Mouse (Mus musculus) A20 (cell line): Measurements from ENCODE around the gene Kat8.

Experiments
- DNase-seq: peaks from one replicate; pipeline ENCODE4 v3.0.0-alpha.2; 2011; ENCODE audit warnings: low read depth, low spot score

Gene Kat8

DNA sequence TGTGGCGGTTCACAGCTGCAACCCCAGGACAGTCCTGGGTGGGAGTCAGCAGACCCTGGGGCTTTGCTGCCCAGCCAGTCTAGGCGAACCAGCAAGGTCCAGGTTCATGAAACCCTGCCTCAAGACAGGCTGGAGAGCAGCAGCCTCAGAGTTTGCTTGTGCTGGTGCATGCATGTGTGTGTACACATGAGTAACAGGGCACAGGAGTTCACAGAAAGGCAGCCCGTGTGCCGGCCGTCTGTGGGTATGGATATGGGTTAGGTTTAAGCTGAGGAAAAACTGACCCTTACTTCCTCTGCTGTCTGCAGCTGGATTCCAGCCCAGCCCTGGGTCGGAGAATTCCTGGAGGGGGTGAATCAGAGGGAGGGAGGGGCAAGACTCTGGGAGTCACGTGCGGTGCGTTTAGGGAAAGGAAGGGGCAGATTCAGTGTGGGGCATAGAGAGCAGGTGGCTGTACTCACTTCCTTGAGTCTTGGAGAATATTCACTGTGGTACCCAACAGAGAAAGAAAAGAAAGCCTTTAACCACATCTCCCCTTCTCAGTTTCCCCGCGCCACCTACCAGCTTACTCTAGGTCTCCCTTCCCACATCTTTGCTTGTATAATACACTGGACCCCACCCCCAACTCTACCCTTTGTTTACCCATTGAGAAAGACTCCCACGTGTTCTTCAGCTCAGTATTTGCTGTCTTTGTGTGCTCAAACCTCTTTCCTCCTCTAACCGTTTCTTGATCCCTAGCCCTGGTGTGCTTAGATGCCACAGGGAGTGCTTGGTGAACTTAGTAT, 19.2 kb downstream of the Kat8 start:
- DNase-seq, result no peak

DNA sequence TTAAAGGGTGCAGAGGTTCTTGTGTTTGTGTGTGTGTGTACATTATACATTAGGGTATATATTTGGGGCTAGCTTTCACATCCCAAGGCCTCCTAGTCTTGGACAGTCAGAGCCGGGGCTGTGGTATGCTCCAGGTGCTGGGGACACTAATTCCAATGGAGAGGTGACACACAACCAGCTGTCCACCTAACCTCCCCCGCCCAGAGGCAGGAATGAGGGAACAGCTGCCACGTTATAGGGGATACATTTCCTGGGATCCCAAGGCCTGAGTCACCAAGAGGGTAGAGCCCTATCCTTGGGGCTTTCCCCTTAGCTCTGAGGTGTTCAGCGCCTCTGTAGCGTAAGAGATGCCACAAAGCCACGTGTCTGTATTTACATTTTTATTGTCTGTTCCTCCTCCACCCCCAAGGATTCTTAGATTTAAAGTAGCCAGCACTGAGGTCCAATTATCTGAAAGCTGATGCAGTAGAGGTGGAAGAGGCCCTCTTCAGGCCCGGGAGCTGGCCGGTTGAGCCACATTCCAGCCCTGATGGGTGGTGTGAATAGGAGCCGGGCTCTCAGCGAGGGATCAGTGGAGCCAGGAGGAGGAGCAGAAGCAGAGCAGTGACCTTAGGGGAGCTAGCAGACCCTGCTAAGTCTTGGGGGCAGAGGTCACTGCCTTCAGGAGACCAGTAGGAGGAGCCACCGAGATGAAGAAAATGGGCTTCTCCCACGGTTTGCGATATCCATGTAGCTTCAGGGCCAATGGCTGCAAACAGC, 20.1 kb downstream of the Kat8 start:
- DNase-seq, result no peak

DNA sequence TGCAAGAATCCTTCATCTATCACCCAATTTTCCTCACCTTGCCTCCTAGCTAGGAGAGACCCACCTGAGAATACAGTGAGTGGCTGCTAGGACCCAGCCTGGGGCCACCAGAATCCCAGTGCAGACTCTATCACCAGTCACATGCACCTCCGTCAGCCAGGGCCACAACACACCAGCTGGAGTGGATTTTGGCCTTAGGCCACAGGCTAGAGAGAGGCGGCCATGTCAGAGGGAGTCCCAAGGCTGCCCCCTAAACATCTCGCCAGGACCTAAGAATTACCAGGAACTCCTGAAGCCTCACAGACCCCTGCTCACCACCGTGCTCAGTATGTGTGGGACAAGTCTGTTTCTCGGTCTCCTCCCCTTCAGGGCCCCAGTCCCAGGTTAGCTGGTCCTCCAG, 21.8 kb downstream of the Kat8 start:
- DNase-seq, result no peak

DNA sequence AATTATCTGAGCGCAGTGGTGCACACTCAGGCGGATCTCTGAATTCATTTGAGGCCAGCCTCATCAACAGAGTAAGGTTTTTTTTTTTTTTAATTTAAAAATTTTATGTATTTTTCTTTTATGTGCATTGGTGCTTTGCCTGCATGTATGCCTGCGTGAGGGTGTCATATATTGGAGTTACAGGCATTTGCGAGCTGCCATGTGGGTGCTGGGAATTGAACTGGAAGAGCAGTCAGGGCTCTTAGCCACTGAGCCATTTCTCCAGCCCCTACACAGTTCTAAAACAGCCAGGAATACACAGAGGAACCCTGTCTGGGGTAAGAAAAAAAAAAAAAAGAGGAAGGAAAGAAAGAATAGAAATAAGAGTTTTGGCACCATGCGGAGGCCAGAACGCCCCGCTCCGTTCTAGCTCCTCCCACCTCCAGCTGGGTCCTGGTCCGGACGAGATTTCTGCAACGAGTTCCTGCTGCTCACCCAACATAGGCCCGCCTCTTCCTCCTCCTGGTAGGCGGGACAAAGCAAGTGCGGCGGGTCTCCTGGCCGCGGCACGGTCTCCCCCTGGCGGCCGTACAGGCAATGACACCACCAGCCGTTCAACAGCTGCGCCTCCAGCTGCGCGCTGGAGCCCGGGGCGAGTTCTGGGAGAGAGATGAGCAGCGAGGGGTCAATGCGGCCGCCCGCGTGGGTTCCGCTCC, 22.9 kb downstream of the Kat8 start:
- peak; percentile 97 for DNase-seq

DNA sequence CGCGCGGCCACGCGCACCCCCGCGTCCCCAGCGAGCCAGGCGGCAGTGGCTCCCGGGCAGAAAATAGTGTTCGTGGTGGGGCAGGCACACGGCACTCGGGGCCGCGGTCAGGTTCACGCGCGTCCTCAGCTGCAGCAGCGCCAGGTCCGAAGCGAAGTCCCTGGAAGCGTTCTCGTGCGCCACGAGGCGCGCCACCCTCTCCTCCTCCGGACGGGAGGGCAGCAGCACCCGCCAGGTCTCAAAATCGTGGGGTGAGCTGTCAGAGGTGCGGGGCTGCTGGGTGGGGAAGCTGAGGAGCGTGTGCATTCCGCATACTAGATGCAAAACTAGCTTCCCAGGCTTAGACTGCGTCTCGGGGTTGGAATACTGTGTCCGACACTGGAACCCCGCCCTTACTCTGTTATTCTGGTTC, 23.4 kb downstream of the Kat8 start:
- no peak for DNase-seq

DNA sequence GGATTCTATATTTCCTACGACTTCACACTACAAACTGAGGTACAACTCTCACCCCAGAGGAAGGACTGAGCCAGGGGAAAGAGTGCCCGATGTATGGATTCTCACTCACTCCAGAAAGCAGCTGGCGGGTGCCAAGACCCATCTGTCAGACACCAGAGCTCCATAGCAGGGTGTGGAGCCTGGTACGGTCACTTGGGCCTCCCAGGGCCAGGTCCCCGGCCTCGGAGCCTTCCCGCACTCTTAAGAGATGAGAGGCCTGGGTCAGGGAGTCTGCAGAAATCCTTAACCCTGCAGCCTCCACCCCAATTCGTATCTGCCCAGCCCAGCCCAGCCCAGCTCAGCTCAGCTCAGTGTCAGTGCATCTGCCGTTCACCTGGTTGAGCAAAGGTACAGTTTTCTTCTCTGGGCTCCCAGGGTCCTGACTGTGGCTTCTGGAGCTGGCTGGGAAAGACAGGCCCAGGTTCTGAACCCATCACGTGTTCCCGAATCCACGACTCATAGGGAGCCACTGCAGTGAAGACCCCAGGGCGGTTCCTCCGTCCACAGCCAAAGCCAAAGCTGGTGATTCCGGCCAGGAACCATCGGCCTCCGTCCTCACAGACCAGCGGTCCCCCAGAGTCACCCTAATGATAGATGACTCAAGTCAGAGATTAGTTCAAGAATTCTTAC, 24.0 kb downstream of the Kat8 start:
- no peak for DNase-seq

DNA sequence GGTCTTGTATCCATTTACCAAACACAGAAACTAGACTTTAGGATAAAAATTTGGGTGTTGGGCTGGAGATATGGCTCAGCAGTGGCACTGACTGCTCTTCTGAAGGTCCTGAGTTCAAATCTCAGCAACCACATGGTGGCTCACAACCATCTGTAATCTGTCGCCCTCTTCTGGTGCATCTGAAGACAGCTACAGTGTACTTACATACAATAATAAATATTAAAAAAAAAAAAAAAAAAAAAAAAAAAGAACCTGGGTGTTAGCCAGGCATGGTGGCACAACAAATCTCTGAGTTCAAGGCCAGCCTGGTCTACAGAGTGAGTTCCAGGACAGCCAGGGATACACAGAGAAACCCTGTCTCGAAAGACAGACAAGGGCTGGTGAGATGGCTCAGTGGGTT, 29.8 kb downstream of the Kat8 start:
- peak; percentile 49 for DNase-seq

DNA sequence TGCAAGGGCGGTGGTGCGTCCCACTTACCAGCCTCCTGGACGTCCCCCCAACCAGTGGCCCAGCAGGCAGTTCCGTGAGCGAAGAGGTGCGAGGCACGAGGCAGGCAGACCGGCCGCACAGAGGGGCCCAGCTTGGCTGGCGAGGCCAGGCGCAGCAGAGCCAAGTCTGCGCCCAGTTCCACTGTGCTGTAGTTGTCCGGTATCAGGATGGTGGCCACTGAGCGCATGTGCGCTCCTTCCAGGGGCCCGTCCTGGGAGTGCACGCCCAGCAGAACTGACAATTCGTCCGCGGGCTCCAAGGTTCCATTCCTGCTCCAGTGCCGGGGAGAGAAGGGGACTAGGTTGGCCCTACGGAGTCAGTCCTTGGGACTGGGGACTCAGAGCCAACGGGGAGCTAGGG, 32.3 kb downstream of the Kat8 start:
- DNase-seq, result no peak

DNA sequence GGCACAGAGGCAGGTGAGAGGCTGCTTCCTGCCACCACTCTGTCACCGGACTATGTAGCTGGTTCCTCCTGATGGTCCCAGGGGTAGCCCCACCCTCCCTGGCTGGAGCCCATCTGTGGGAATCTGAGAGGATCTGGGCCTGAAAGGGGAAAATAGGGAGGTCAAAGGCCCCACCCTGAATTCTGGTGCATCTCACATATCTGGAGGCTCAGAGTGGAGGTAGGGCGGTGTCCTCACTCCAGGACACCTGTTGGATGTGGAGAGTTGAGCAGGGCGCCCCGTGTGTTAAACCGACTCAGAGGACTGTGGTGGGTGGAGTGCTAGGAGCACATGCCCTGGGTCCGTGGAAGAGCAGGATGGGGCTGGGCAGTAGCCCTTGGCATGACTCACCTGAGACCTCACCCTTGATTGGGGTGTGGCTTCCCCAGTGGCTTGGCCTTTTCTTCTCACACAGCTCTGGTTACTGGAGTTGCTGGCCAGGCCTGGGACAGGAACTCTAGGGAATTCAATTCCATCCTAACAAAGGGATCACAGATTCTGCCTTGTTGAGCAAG, 34.2 kb downstream of the Kat8 start, which contains the start of gene Prss36:
Prss36 (minus strand) TSS at position 256 of the 554 bp plus-strand sequence.
- no peak for DNase-seq

DNA sequence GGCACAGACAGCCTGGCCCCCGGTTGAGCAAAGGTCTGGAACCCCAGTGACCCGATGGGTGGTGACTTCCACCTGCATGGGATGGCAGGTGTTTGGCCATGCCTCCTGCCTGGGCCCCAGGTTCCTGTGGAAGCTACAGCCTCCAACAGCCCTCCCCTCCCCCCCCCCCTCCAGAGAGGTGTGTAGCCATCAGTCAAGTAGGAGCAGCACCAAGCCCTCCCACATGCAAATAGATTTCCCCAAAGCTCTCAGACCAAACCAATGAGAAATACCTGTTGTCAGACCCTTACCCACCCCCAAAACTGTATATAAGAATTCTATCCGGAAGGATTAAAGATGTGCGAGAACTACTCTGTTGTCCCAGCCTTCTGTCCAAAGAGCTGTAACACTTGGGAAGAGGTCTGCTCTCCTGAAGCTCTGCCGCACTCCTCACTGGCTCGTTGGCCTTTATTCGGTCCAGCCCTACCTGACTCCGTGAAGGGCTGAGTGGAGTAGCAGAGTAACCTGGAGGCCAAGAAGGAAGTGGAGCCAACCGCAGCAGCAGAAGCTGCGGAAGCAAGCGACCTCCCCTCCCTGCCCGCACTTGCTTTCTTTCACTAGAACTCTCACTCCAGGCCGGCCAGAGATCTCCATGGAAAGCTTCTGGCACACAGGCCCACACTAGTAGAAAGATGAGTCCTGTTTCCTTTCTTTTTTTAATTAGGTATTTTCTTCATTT, 40.7 kb downstream of the Kat8 start:
- DNase-seq, result no peak

DNA sequence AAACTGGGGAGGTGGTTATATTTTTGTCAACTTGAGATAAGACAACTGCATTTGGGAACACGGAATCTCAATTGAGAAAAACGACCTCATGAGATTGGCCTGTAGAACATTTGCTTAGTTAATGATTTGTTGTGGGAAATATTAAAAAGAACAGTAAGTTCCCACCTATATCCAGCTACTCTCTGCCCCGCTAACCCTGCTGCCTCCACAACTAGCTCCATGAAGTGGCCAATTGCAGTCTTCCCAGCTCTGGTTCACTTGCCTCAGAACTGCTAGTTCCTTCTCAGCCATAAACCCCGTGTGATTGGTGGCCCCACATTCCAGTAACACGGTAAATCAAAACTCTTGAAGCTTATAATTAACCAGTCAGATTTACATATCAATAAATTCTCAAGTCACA, 47.0 kb downstream of the Kat8 start:
- no peak for DNase-seq

DNA sequence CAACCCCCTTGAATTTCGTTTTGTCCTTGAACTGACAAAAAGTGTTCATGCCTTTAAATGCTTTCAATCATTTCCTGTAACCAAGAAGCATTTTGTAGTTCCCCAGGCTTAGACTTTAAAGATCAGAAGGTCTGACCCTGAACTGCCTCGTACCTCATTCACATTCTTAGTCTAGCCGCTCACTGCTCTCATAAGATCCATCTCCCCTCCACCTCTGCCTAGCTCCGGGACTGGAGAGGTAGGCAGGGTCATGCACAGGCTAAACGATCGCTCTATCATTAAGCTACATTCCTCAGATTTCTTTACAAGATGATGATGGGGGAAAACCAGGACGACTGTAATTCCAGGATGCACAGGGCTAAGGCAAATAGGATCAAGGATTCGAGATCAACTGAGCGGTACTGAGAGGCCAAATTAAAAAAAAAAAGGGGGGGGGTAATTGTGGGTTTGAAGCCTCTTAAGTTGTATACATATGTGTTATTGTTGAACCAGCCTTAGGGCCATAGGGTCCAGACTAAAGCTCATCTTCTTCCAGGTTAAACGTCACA, 54.1 kb downstream of the Kat8 start:
- DNase-seq, result no peak

DNA sequence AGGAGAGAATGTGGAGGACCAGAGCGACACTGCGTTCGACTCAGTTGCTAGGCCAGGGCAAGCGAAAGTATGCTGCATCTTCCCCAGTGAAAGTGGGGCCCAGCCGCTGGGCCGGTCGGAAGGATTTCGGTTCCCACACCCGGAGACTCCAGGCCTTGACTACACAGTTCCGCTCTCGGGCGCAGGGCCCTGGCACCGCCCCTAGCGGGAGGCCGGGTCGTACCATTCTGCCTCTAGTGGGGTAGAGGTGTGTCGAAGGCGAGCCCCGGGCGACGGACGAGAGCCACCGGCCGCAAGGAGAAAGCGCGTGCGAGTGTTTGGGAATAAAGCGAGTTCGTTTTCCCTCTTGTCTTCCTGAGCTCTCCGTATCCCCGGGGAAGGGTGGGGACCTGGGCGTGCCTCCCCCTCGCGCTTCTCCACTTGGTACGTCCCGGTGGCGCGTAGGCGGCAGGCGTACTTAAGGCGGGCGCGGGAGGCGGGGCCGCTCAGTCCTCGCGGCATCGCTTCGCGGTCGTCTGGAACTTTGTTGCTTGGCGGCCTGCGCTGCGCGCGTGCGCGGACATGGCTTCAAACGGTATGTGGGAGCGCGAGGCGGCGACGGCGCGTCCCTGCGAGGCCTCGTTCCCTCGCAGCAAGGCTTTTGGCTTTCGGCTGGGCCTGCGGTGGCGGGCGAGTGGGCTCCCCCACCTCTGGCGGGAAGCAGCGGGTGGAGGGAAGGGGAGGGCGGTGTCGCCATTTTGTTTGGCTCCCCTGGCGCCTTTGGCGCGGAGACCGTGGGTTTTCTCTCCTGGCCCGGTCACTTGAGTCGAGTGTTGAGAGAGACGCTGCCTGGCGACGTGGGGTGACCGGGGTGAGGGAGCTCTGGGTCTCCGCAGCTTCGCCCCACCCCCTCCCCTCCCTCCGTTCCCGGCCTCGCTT, 54.9 kb downstream of the Kat8 start, which contains the start of gene Fus:
Fus (plus strand) TSS at position 454 of the 918 bp plus-strand sequence.
- DNase-seq, result peak; percentile 98

DNA sequence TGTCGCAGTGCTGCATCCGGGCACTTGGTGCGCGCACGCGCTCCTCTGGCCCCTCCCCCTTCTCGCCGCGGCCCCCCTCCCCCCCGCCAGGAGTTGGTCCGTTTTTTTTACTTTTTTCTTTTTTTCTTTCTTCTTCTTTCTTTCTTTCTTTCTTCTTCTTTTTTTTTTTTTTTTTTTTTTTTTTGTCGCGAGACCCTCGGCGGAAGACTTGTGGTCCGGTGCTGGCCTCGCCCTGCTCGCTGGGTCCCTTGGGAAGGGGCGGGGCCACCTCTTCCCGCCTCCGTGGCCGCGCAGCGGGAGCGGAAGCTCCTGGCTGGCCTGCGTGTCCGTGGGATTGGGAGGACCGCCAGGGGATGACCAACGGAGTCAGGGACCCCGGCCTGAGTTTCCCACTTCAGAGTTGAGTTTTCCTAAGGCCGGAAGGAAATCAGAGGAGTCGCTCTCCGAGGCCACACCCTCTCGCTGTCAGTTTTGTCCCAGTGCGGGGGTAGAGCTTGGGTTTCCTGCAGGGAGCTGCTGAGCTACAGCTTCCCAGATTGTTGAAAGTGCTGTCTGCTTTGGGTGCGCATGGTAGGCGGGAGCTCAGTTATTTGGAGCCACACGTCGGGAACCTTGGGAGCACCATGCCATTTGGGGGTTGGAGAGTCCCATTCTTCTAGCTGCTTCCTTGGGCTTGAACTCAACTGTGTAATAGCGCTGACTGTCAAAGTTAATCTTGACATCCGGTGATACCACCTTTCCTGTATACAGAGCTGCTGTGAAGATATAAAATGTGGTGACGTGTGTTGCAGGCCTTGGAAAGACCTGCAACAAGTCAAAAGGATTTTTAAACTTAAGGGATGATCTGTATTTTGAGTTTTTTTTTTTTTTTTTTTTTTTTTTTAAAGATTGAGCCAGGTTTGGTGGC, 55.9 kb downstream of the Kat8 start:
- DNase-seq, result no peak

DNA sequence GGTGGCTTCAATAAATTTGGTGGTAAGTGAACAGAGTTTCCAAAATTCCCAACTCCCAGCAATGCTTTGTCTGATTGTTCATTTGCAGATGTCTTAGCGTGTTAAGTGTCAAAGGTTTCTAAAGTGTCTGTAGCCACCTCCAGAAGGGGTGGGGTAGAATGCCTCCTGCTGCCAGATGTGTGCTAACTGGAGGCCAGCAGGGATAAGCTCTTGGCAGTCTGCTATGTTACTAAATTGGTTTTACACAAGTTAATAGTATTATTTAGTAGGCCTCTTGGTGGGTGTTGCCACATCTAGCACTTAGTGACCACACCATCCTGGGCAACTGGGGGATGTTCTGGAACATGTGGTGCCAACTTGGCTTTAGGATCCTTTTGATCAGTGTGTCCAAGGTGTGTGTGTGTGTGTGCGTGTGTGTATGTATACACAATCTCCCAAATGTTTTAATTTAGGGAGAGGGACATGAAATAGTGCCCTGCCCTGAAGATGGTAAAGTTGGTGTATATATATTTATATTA, 62.2 kb downstream of the Kat8 start:
- DNase-seq, result no peak
